Mouse (Mus musculus) heart, embryonic 14.5 days (tissue): ENCODE data around the gene Gm49337. TPM values are rescaled to one million over a fixed set of nuclear protein-coding genes. Genes with fewer than 3 reads are reported as not detected.
A peak's percentile ranks its signal among the peaks of the same experiment; 100 is the strongest.
"Not testable (repeated sequence)": the region's sequence is repeated elsewhere in the genome, so short reads cannot be mapped to it uniquely, and the experiment has no call there.

Experiments
- ATAC-seq: fragments of 200-750 bp; cut with Nextera tagmentation; 2 replicates; pipeline ENCODE4 v1.8.0; 2017; ENCODE audit warnings: low read depth, moderate TSS enrichment; ENCODE audit not compliant: insufficient number of reproducible peaks, insufficient read depth, low FRiP score
- H3K27ac ChIP-seq, 2 experiments: fragments of 200-500 bp in 1 of 2; fragments of 300-500 bp in 1 of 2; sonication (generic) in 1 of 2; replicated peaks in 1 of 2; 2 replicates each; pipeline ENCODE4 v1.5.1; 2012 to 2014; ENCODE audit warnings: low read depth in 2 of 2, low read length in 2 of 2, control low read depth in 1 of 2, mild to moderate bottlenecking in 1 of 2, mixed read lengths in 1 of 2; ENCODE audit not compliant: control insufficient read depth in 1 of 2, insufficient read depth in 1 of 2
- H3K27me3 ChIP-seq: fragments of 300-500 bp; sonication (generic); 2 replicates; pipeline ENCODE4 v1.6.1; 2014; ENCODE audit warnings: mild to moderate bottlenecking, low read length, control low read depth; ENCODE audit not compliant: control insufficient read depth, insufficient read depth
- H3K36me3 ChIP-seq: fragments of 300-500 bp; sonication (generic); 2 replicates; pipeline ENCODE4 v1.6.1; 2014; ENCODE audit warnings: mild to moderate bottlenecking, control low read depth, low read length, mixed read lengths; ENCODE audit not compliant: control insufficient read depth, insufficient read depth
- H3K4me1 ChIP-seq, 2 experiments: fragments of 200-500 bp in 1 of 2; fragments of 300-500 bp in 1 of 2; sonication (generic) in 1 of 2; 2 replicates each; pipeline ENCODE4 v1.6.1; 2012 to 2014; ENCODE audit warnings: low read length in 2 of 2, control low read depth in 1 of 2, mixed read lengths in 1 of 2; ENCODE audit not compliant: control insufficient read depth in 2 of 2, insufficient read depth in 2 of 2
- H3K4me2 ChIP-seq: fragments of 300-500 bp; sonication (generic); 2 replicates; pipeline ENCODE4 v1.6.1; 2014; ENCODE audit warnings: mild to moderate bottlenecking, low read length
- H3K4me3 ChIP-seq, 2 experiments: fragments of 200-500 bp in 1 of 2; fragments of 300-500 bp in 1 of 2; sonication (generic) in 1 of 2; 2 replicates each; pipeline ENCODE4 v1.5.1; 2012 to 2014; ENCODE audit warnings: low read length in 2 of 2, mild to moderate bottlenecking in 2 of 2, control low read depth in 1 of 2, low read depth in 1 of 2, moderate library complexity in 1 of 2; ENCODE audit not compliant: control insufficient read depth in 1 of 2, insufficient read depth in 1 of 2
- H3K9ac ChIP-seq: fragments of 300-500 bp; sonication (generic); 2 replicates; pipeline ENCODE4 v1.6.1; 2014; ENCODE audit warnings: mild to moderate bottlenecking, low read length
- H3K9me3 ChIP-seq: fragments of 300-500 bp; sonication (generic); 2 replicates; pipeline ENCODE4 v1.6.1; 2016; ENCODE audit warnings: low read length, control low read depth; ENCODE audit not compliant: control insufficient read depth
- WGBS: fragments of 180-500 bp; shearing (Covaris S2); extraction: QIAGEN DNeasy Blood & Tissue Kit; methylation state at CpG from one replicate; pipeline ENCODE4 v1.1.7; 2014; 5-methylcytosine and 5-hydroxymethylcytosine counted together
- polyA plus RNA-seq: library from polyadenylated mRNA; unstranded; fragments of >200 nt; fragmentation: Nextera tagmentation; extraction: Ambion mirVana; gene quantifications from 2 replicates; pipeline ENCODE4 v1.2.1, GENCODE M21; 2014

The Gm49337 gene
- polyA plus RNA-seq, 1 experiment from 2014 or later: not detected

- H3K4me1 ChIP-seq: peaks cover 0 to 8% of the 10 kb centered on the region in 2 experiments; a peak in 2 of 4 replicates
- H3K27ac ChIP-seq: peak overlapping the region in 1 of 2 experiments; percentile 100; a peak in 2 of 4 replicates
- H3K4me2 ChIP-seq: peak overlapping the region; percentile 75
- H3K36me3 ChIP-seq: no peaks in the 10 kb centered on the region
- 9% methylated on average over 6 of the region's 6 CpGs for WGBS
- H3K9me3 ChIP-seq: no peaks in the 10 kb centered on the region
- ATAC-seq: no peak
- no peaks in the 10 kb centered on the region for H3K27me3 ChIP-seq
- H3K9ac ChIP-seq: peak overlapping the region; percentile 97
- H3K4me3 ChIP-seq: peak overlapping the region; percentile 73 to 97; a peak in 3 of 4 replicates
Observed at GRCm38 (mm10) chr4:116222843-116223119, 49.6 kb downstream of the Gm49337 start.

- no peak for ATAC-seq
- no peak overlapping the region for H3K4me2 ChIP-seq
- H3K27ac ChIP-seq: no peak overlapping the region
- no peaks in the 10 kb centered on the region for H3K27me3 ChIP-seq
- H3K36me3 ChIP-seq: 0 out of 2 replicates have a peak, but pooled peaks cover 2% of the 10 kb centered on the region
- no peak overlapping the region for H3K4me3 ChIP-seq
- no peak overlapping the region for H3K9ac ChIP-seq
- 71% methylated on average over 3 of the region's 3 CpGs for WGBS
- no peaks in the 10 kb centered on the region for H3K4me1 ChIP-seq
- H3K9me3 ChIP-seq: no peaks in the 10 kb centered on the region
Observed at GRCm38 (mm10) chr4:116243377-116243776, 70.2 kb downstream of the Gm49337 start.

DNA sequence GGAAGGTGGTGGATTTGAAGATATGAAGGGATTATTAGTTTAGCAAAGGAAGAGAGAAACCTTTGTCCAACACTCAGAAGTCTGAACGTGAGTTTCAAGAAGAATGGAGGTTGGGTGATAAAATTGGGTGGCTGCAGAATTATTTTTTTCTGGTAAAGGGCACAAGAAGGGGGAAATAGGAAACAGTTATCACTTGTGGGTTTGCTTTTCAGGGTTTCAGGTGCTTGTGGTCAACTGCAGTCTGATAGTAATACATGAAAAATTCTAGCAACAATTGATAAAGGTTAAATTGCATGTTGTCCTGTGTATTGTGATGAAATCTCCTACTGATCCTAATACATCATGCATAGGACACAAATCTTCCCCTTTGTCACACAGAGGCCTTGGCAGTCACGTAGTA lies 71.1 kb downstream of the Gm49337 start:
- Histone ChIP-seq H3K4me1 (no peaks in the 10 kb centered on the region), H3K4me3 (no peak overlapping the region), H3K4me2 (no peak overlapping the region), H3K27ac (no peak overlapping the region), H3K9me3 (no peaks in the 10 kb centered on the region), H3K27me3 (no peaks in the 10 kb centered on the region), H3K36me3 (0 out of 2 replicates have a peak, but pooled peaks cover 1% of the 10 kb centered on the region), H3K9ac (no peak overlapping the region)
- 81% methylated on average over 2 of the region's 2 CpGs for WGBS
- ATAC-seq: no peak

- not testable (repeated sequence) for H3K4me3 ChIP-seq, H3K4me1 ChIP-seq, H3K27ac ChIP-seq, H3K36me3 ChIP-seq, H3K4me2 ChIP-seq, ATAC-seq, H3K27me3 ChIP-seq, H3K9ac ChIP-seq, H3K9me3 ChIP-seq
- 41% methylated on average over 3 of the region's 3 CpGs for WGBS
Observed at GRCm38 (mm10) chr4:116245926-116246325, 72.7 kb downstream of the Gm49337 start.

DNA sequence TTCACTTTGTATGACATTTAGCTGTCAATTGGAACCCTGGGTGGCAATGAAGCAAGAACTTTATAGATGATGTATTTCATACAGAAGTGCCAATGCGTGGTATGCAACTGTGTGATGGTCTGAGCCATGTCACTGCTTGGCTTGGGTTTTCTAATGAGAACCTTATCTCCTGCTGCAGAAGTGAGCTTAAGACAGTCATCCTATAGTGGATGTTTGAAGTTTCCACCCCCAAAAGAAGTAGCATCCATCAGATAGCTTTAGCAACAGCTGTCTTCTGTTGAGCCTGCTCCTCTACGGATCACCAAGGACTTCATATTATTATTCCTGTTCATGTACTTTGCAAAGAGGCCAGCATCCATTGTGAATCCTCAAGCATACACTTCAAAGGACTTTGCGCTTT lies 76.8 kb downstream of the Gm49337 start:
- H3K27ac ChIP-seq: no peak overlapping the region
- H3K4me2 ChIP-seq: no peak overlapping the region
- H3K4me1 ChIP-seq: no peaks in the 10 kb centered on the region
- no peaks in the 10 kb centered on the region for H3K27me3 ChIP-seq
- H3K9me3 ChIP-seq: no peaks in the 10 kb centered on the region
- H3K4me3 ChIP-seq: no peak overlapping the region
- ATAC-seq: no peak
- no peaks in the 10 kb centered on the region for H3K36me3 ChIP-seq
- 95% methylated on average over 3 of the region's 3 CpGs for WGBS
- no peak overlapping the region for H3K9ac ChIP-seq

DNA sequence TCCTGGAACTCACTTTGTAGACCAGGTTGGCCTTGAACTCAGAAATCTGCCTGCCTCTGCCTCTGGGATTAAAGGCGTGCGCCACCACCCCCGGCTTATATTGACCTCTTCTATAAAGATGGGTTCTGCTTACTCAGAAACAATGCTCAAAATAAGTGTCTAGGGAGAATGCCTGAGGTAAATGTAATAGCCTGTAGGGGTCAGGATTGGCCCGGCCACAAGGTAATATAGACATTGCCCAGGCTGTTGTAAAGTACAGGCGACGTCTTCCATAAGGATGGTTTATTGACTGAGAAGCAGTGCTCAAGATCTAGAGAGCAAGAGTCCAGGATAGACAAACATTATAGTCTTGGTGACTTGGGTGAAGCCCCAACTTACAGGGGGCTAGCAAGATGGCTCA lies 95.0 kb downstream of the Gm49337 start:
- H3K9ac ChIP-seq: no peak overlapping the region
- no peak for ATAC-seq
- H3K9me3 ChIP-seq: no peaks in the 10 kb centered on the region
- 92% methylated on average over 6 of the region's 6 CpGs for WGBS
- H3K27me3 ChIP-seq: no peaks in the 10 kb centered on the region
- H3K4me3 ChIP-seq: no peak overlapping the region
- H3K36me3 ChIP-seq: peaks cover 49% of the 10 kb centered on the region
- no peaks in the 10 kb centered on the region for H3K4me1 ChIP-seq
- no peak overlapping the region for H3K4me2 ChIP-seq
- no peak overlapping the region for H3K27ac ChIP-seq

DNA sequence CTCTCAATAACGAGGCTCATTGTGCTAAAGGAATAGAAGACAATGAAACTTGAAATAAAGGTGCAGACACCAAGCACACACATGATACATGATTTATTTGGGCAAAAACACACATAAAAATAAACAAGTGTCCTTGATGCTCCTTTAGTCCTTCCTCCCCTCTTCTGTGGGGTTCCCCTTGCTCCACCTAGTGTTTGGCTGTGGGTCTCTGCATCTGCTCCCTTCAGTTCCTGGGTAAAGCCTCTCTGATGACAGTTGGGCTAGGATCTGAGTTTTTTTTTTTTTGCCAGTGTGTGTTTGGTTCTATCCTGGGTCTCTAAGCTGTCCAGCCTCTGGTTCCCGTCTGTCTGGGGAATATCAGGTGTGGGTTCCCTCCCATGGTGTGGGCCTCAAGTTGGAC lies 109.0 kb downstream of the Gm49337 start:
- H3K9ac ChIP-seq: no peak overlapping the region
- WGBS: 73% methylated on average over 2 of the region's 2 CpGs
- H3K27me3 ChIP-seq: no peaks in the 10 kb centered on the region
- H3K4me3 ChIP-seq: no peak overlapping the region
- H3K9me3 ChIP-seq: no peaks in the 10 kb centered on the region
- no peaks in the 10 kb centered on the region for H3K4me1 ChIP-seq
- no peak overlapping the region for H3K4me2 ChIP-seq
- H3K36me3 ChIP-seq: peaks cover 37% of the 10 kb centered on the region
- H3K27ac ChIP-seq: no peak overlapping the region
- ATAC-seq: no peak

DNA sequence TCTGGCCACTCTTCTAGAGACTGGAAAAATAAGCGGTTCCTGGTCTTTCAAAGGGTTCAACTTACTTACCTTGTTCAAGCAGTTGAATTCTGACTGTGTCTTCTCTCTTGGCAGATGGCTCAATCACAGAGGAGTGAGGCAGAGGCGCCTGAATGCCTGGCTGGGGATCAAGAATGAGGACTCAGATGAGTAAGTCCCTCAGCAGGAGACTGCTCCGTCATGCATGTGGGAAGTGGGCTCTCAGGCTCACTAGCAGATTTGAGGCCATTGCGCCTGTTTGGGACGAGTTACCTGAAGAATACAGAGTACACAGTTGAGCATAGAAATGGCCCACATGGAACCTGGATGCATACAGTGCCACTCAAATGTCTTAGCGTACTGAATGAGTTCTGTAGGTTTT lies 118.4 kb downstream of the Gm49337 start:
- no peaks in the 10 kb centered on the region for H3K4me1 ChIP-seq
- no peaks in the 10 kb centered on the region for H3K27me3 ChIP-seq
- H3K4me2 ChIP-seq: no peak overlapping the region
- no peak overlapping the region for H3K27ac ChIP-seq
- no peak overlapping the region for H3K9ac ChIP-seq
- ATAC-seq: no peak
- WGBS: 88% methylated on average over 6 of the region's 6 CpGs
- H3K9me3 ChIP-seq: no peaks in the 10 kb centered on the region
- no peak overlapping the region for H3K4me3 ChIP-seq
- peaks cover 72% of the 10 kb centered on the region for H3K36me3 ChIP-seq
